Mouse (Mus musculus): ENCODE results near the gene Lrrc59. TPM values are rescaled to one million over a fixed set of nuclear protein-coding genes. Genes with fewer than 3 reads are reported as not detected.

The Lrrc59 gene
- polyA plus RNA-seq (2014; fragmentation: Nextera tagmentation; extraction: Ambion mirVana): 224 and 246 TPM in 2 replicates

DNA sequence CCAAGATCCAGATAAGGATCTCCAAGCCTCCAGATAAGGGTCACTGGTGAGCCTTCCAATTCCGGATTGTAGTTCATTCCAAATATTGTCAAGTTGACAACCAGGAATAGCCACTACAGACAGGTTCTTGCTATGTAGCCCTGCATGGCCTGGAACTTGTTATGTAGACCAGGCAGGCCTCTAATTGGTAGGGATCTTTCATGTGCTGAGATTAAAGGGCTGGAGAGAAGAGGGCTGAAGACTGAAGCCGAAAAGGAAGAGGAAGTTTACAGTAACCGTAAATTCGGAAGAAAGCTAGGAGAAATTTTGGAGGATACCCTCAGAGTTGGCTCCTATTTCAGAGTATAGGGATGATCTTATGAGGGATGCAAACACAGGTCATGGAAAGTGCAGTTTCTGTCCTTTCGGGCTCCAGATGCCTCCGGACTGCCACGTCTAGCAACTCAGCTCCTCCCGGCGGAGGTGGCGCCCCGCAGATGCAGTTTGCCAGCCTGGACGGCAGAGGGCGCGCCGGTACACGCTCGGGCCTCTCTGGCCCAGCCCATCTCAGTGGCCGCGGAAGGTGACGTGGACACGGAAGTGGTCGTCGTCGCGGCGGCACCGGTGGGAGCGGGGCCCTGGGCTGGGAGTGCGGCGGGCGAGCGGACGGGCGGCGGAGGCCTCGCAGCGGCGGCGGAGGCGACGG lies at the start of gene Lrrc59:
TSS of gene Lrrc59 (plus strand) at position 569 of the 685 bp plus-strand sequence.
- 2% methylated on average over 41 of the region's 41 CpGs for WGBS
- H3K4me1 ChIP-seq (replicated peaks; ENCODE audit: control insufficient read depth, insufficient read depth, low read length): peaks cover 5% of the 10 kb centered on the region
- no peaks in the 10 kb centered on the region for H3K27me3 ChIP-seq (replicated peaks; ENCODE audit: control insufficient read depth, insufficient read depth, low read length)
- peaks cover 17% of the 10 kb centered on the region for H3K36me3 ChIP-seq (ENCODE audit: control insufficient read depth, insufficient read depth, low read length)
- H3K27ac ChIP-seq (ENCODE audit: low read depth, low read length): peak within 1 kb of the TSS; percentile 71
- H3K4me3 ChIP-seq (ENCODE audit: low read depth, low read length): peak within 1 kb of the TSS; percentile 99
- ATAC-seq (replicated peaks; ENCODE audit: low FRiP score) (peak; percentile 97), DNase-seq (ENCODE audit: low spot score) (peak; percentile 95)
- H3K9ac ChIP-seq (ENCODE audit: low read depth, low read length): peak within 1 kb of the TSS; percentile 96
- H3K9me3 ChIP-seq (ENCODE audit: control insufficient read depth, low read length): no peaks in the 10 kb centered on the region
- H3K4me2 ChIP-seq: peak within 1 kb of the TSS; percentile 96

GRCm38 (mm10) chr11:94580111-94580740 lies 49.3 kb upstream of the Lrrc59 start:
- no peak overlapping the region for H3K27ac ChIP-seq (ENCODE audit: low read depth, low read length)
- ATAC-seq (replicated peaks; ENCODE audit: low FRiP score) (no peak), DNase-seq (ENCODE audit: low spot score) (no peak)
- no peaks in the 10 kb centered on the region for H3K4me1 ChIP-seq (replicated peaks; ENCODE audit: control insufficient read depth, insufficient read depth, low read length)
- no peak overlapping the region for H3K4me3 ChIP-seq (ENCODE audit: low read depth, low read length)
- no peak overlapping the region for H3K9ac ChIP-seq (ENCODE audit: low read depth, low read length)
- H3K4me2 ChIP-seq: no peak overlapping the region
- H3K36me3 ChIP-seq (ENCODE audit: control insufficient read depth, insufficient read depth, low read length): no peaks in the 10 kb centered on the region
- no peaks in the 10 kb centered on the region for H3K9me3 ChIP-seq (ENCODE audit: control insufficient read depth, low read length)
- 82% methylated on average over 5 of the region's 5 CpGs for WGBS
- H3K27me3 ChIP-seq (replicated peaks; ENCODE audit: control insufficient read depth, insufficient read depth, low read length): no peaks in the 10 kb centered on the region

GRCm38 (mm10) chr11:94585091-94585490 lies 44.5 kb upstream of the Lrrc59 start:
- H3K9me3 ChIP-seq (ENCODE audit: control insufficient read depth, low read length): no peaks in the 10 kb centered on the region
- H3K27me3 ChIP-seq (replicated peaks; ENCODE audit: control insufficient read depth, insufficient read depth, low read length): no peaks in the 10 kb centered on the region
- 88% methylated on average over 9 of the region's 9 CpGs for WGBS
- no peaks in the 10 kb centered on the region; the same call in 1 of the 2 replicates for H3K4me1 ChIP-seq (replicated peaks; ENCODE audit: control insufficient read depth, insufficient read depth, low read length)
- H3K27ac ChIP-seq (ENCODE audit: low read depth, low read length): no peak overlapping the region
- H3K4me2 ChIP-seq: no peak overlapping the region
- no peaks in the 10 kb centered on the region for H3K36me3 ChIP-seq (ENCODE audit: control insufficient read depth, insufficient read depth, low read length)
- no peak overlapping the region for H3K9ac ChIP-seq (ENCODE audit: low read depth, low read length)
- no peak for ATAC-seq (replicated peaks; ENCODE audit: low FRiP score)
- no peak for DNase-seq (ENCODE audit: low spot score)
- H3K4me3 ChIP-seq (ENCODE audit: low read depth, low read length): no peak overlapping the region

DNA sequence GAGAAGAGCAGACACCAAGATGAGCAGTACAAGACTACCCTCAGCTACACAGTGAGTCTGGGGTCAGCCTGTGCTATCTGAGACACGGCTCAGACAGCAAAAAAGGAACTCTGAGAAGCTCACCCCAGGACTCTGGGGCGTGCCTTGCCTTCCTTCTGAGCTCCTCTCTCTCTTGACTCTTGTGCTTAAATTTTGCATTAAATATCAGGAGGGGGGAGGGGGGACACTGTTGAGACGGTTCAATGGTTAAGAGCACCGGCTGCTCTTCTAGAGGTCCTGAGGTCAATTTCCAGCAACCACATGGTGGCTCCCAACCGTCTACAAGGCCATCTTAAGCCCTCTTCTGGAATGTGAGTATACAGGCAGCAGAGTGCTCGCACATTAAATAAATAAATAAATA lies 42.1 kb upstream of the Lrrc59 start:
- 63% methylated on average over 6 of the region's 6 CpGs for WGBS
- Histone ChIP-seq H3K4me2 (no peak overlapping the region), H3K4me1 (replicated peaks; ENCODE audit: control insufficient read depth, insufficient read depth, low read length) (peaks cover 7% of the 10 kb centered on the region)

DNA sequence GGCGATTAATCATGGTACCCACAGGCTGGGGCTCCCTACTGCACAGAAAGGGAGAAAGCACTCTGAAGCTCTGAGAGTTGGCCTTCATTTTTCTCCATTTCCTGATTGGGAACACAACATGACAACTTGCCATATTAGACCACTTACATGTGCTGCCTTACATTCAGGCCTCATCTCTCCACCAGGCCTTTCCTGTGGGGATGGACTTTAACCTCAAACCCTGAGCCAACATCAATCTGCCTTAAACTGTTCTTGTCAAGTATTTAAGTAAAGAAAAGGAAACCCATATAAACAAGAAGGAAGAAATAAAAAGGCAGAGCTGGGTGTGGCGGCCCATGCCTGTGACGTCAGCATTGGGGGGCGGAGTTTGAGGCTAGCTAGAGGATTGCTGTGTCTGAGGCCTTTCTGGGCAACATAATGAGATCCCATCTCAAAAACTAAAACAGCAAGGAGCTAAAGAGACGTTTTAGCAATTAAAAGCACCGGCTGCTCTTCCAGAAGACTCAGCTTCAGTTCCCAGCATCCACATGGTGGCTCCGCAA lies 33.2 kb upstream of the Lrrc59 start:
- Histone ChIP-seq H3K27me3 (replicated peaks; ENCODE audit: control insufficient read depth, insufficient read depth, low read length) (no peaks in the 10 kb centered on the region), H3K9ac (ENCODE audit: low read depth, low read length) (no peak overlapping the region), H3K4me3 (ENCODE audit: low read depth, low read length) (no peak overlapping the region), H3K9me3 (ENCODE audit: control insufficient read depth, low read length) (no peaks in the 10 kb centered on the region), H3K4me2 (no peak overlapping the region), H3K4me1 (replicated peaks; ENCODE audit: control insufficient read depth, insufficient read depth, low read length) (peaks cover 13% of the 10 kb centered on the region), H3K27ac (ENCODE audit: low read depth, low read length) (no peak overlapping the region), H3K36me3 (ENCODE audit: control insufficient read depth, insufficient read depth, low read length) (no peaks in the 10 kb centered on the region)
- 70% methylated on average over 7 of the region's 7 CpGs for WGBS
- ATAC-seq (replicated peaks; ENCODE audit: low FRiP score): no peak
- no peak for DNase-seq (ENCODE audit: low spot score)

More for the DNA sequence above, 42.1 kb upstream of the Lrrc59 start:
- no peak overlapping the region for H3K27ac ChIP-seq (ENCODE audit: low read depth, low read length)
- H3K9me3 ChIP-seq (ENCODE audit: control insufficient read depth, low read length): no peaks in the 10 kb centered on the region
- H3K36me3 ChIP-seq (ENCODE audit: control insufficient read depth, insufficient read depth, low read length): no peaks in the 10 kb centered on the region
- ATAC-seq (replicated peaks; ENCODE audit: low FRiP score) (no peak), DNase-seq (ENCODE audit: low spot score) (no peak)
- no peaks in the 10 kb centered on the region for H3K27me3 ChIP-seq (replicated peaks; ENCODE audit: control insufficient read depth, insufficient read depth, low read length)
- H3K4me3 ChIP-seq (ENCODE audit: low read depth, low read length): no peak overlapping the region
- no peak overlapping the region for H3K9ac ChIP-seq (ENCODE audit: low read depth, low read length)

DNA sequence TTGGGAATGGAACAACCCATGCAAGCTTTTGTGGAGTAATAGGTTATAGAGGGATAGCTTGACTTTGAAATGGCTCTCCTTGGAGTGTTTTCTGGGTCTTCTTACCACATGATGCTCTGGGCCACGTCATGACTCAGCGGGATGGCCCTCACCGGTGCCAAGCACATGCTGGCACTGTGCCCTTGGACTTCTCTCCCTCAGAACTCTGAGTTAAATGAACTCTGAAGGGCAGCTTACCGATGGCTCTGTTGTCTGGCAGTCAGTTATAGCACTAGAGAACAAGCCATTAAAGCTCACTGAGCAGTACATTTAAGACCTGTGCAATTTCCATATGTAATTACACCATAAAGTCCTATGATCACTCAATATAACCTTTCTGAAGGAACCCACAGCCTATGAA lies 32.2 kb upstream of the Lrrc59 start:
- Histone ChIP-seq H3K9ac (ENCODE audit: low read depth, low read length) (no peak overlapping the region), H3K27ac (ENCODE audit: low read depth, low read length) (no peak overlapping the region), H3K9me3 (ENCODE audit: control insufficient read depth, low read length) (no peaks in the 10 kb centered on the region), H3K4me1 (replicated peaks; ENCODE audit: control insufficient read depth, insufficient read depth, low read length) (peaks cover 15% of the 10 kb centered on the region), H3K36me3 (ENCODE audit: control insufficient read depth, insufficient read depth, low read length) (no peaks in the 10 kb centered on the region), H3K4me3 (ENCODE audit: low read depth, low read length) (no peak overlapping the region), H3K4me2 (no peak overlapping the region), H3K27me3 (replicated peaks; ENCODE audit: control insufficient read depth, insufficient read depth, low read length) (no peaks in the 10 kb centered on the region)
- DNase-seq (ENCODE audit: low spot score) (no peak), ATAC-seq (replicated peaks; ENCODE audit: low FRiP score) (no peak)
- 89% methylated on average over 4 of the region's 4 CpGs for WGBS

DNA sequence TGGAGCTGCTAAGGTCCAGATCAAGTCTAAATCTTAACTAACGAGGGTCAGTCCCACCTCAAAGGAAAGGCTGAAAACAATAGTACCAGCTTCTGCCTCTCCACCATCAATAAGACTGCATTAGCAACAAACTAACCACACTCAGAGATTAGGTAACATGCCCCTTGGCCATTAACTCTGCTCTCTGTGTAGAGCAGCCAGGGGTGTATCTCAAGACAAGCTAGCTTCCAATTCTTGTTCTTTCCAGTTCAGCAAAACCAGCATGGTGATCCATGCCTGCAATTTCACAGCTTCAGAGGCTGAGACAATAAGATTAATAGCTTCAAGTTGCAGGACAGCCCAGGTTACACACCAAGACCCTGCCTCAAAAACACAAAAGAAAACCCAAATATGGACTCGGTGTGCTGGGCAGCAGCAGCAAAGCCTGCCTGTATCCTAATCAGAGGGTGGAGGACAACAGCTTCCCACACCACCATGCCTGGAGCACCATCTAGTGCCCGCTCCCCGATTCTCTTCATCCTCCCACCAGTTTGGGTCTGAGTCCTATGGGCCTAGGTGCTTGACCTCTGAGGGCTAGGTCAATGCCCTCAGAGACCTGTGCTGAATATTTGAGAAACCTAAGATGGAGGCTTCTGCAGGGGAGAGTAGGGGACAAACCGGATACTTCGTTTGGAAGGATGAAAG lies 31.0 kb upstream of the Lrrc59 start:
- Histone ChIP-seq H3K27me3 (replicated peaks; ENCODE audit: control insufficient read depth, insufficient read depth, low read length) (no peaks in the 10 kb centered on the region), H3K9me3 (ENCODE audit: control insufficient read depth, low read length) (no peaks in the 10 kb centered on the region), H3K9ac (ENCODE audit: low read depth, low read length) (no peak overlapping the region), H3K4me3 (ENCODE audit: low read depth, low read length) (no peak overlapping the region), H3K4me1 (replicated peaks; ENCODE audit: control insufficient read depth, insufficient read depth, low read length) (peaks cover 16% of the 10 kb centered on the region), H3K4me2 (no peak overlapping the region), H3K27ac (ENCODE audit: low read depth, low read length) (no peak overlapping the region), H3K36me3 (ENCODE audit: control insufficient read depth, insufficient read depth, low read length) (no peaks in the 10 kb centered on the region)
- ATAC-seq (replicated peaks; ENCODE audit: low FRiP score) (no peak), DNase-seq (ENCODE audit: low spot score) (no peak)
- 72% methylated on average over 6 of the region's 6 CpGs for WGBS

DNA sequence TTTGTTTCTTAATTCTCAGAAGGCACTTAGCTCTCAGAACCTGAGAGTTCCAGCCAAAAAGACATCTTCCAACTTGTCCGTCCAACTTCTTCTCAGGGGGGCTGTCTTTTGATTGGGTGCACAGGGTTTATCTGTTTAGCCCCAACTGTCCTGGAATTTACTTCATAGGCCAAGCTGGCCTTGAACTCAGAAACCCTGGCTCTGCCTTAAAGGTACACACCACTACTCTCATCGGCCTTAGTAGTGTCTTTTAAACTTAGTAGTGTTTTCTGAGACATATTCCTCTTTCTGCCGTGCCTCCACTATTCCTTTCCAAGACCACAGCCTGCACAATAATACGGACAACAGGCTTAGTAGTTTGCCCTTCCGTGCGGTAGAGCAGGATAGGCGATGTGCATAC lies 29.1 kb upstream of the Lrrc59 start:
- no peak overlapping the region for H3K9ac ChIP-seq (ENCODE audit: low read depth, low read length)
- WGBS: 89% methylated on average over 7 of the region's 7 CpGs
- no peak for ATAC-seq (replicated peaks; ENCODE audit: low FRiP score)
- DNase-seq (ENCODE audit: low spot score): no peak
- H3K9me3 ChIP-seq (ENCODE audit: control insufficient read depth, low read length): no peaks in the 10 kb centered on the region
- no peak overlapping the region for H3K4me3 ChIP-seq (ENCODE audit: low read depth, low read length)
- no peaks in the 10 kb centered on the region for H3K27me3 ChIP-seq (replicated peaks; ENCODE audit: control insufficient read depth, insufficient read depth, low read length)
- no peak overlapping the region for H3K27ac ChIP-seq (ENCODE audit: low read depth, low read length)
- no peaks in the 10 kb centered on the region for H3K36me3 ChIP-seq (ENCODE audit: control insufficient read depth, insufficient read depth, low read length)
- peak overlapping the region; percentile 80; the same call in 1 of the 2 replicates for H3K4me2 ChIP-seq
- H3K4me1 ChIP-seq (replicated peaks; ENCODE audit: control insufficient read depth, insufficient read depth, low read length): peaks cover 16% of the 10 kb centered on the region
